Mouse (Mus musculus) cerebellum, adult 11 months (tissue): ENCODE measurements around the gene Xdh.

Source experiments
- DNase-seq: peaks from one replicate; pipeline ENCODE4 v3.0.0; 2022

Xdh gene

DNA sequence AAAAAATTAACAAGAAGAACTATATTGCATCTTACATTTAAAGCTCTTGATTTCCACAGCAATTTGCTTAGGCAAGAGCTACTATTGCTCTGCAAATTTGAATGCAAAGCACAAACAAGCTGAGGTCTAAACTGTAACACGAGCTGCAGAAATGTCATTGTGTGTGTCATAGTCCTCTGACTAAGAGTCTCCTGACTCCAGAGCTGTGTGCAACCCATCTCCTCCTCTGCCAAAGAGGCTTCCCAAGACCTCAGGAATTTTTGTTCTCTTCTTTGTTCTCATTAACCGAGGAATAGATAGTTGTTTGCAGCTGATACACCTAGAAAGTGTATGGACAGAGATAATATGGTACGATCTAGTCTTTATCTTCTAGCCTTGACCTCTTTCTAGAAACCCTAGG is 8.2 kb downstream of the Xdh start:
- no peak for DNase-seq

DNA sequence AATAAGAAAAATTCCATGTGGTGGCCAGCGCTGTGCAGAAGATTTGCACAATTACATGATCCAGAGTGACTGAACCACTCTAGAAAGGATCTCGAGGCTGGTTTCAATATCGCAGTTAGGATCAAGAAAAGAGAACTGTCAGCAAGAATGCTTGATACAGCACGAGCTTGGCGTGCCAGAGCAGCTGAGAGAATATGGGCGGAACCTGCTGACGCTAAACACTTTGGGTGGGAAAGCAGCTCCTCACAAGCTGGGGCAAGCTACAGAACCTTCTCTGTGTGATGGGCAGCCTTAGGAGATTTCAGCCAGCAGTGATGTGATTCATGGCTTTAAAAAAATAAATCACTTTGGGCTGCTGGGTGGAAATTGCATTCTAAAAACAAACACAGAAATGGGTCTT is 12.9 kb downstream of the Xdh start:
- no peak for DNase-seq

DNA sequence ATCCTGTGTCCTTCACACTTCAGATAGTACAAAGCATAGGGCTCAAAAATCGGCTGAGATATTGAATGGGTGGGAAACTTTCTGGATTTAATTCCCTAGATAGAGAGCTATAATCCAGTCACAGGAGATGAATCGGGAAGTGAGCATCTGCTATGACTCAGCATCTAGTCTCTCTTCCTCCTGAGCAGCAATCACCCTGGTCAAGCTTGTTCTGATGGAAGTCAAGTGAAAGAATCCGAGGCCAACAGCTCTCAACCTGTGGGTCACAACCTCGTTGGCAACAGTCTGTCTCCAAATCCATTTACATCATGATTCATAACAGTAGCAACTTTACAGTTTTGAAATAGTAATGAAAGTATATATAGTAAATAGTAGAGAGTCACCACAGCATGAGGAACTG is 14.8 kb downstream of the Xdh start:
- no peak for DNase-seq

DNA sequence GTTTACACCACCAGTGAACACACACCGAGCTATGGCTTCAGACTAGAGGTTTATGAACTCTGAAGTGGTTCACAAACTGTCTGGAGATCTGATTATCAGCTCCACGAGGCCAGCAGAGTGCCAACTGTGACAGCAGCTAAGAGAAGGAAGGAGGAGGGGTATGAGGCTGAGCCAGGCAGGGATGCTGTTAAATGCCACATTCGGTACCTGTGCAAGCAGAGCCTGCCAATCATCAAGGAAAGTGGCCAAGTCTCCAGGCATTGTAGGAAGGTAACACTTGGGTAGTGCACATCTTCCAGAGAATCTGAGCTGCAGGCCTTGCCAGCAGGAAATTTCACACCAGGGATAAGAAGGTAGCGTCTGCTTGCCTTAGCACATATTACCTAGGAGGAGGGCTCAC is 15.7 kb downstream of the Xdh start:
- peak; percentile 66 for DNase-seq

DNA sequence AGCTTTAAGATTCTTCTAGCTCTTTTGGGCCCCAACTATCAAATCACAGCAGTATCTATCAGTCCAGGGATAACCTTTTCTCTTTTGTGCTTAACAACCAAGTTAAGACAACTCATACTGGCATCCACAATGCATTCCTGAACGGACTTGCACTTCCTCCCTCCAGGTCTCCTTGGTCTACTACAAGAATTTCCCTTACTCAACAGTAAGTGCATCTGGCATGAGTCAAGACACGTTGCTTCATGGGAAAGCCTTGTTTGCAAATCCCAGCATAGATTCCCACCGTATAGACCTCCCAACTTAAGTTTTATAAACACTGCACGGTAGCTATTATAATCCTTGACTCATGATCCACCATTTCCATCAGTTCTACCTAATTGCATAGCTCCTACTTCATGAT is 16.4 kb downstream of the Xdh start:
- no peak for DNase-seq

DNA sequence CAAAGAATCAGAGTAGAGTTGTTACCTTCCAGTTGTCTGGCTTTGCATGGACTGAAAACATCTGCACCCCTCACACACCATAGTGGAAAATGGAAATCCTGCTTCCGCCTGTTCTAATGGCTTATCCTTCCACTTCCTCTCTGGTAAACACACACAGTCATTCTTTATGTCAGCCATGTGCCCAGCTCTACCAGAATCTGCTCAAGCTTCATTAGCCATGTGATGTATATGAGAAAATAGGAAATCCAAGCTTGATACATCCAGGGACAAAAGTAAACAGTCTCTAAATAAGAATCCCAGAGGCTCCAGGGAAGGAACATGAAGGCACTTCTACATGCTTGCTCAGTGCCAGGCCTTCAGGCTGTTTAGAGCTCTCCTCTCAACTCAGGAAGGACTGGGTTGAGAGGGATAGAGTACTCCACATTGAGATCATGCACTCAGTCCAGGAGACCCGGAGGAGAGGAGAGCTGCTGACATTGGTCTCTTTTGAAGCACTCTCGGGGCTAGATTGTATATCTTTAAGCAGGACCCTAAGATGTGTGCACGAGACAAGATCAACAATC is 17.4 kb downstream of the Xdh start:
- no peak for DNase-seq

DNA sequence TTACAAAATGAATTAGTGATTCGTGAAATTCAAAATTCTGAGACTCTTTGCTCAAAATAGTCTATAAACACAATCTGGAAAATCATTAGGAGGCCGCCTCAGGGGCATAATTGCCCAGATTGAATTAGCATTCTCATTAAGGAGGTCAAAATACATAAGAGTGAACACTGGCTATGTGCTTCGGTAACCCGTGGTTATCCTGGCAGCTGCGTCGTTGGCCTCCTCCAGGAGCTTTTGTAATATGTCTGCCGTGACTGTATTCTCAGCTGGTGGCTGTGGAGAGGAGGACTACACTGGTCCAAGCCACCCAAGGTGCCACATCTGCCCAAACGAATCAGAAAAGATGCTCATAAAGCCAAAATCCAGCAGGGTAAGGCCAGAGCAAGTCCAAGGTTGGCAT is 30.5 kb downstream of the Xdh start:
- DNase-seq, result peak; percentile 14

DNA sequence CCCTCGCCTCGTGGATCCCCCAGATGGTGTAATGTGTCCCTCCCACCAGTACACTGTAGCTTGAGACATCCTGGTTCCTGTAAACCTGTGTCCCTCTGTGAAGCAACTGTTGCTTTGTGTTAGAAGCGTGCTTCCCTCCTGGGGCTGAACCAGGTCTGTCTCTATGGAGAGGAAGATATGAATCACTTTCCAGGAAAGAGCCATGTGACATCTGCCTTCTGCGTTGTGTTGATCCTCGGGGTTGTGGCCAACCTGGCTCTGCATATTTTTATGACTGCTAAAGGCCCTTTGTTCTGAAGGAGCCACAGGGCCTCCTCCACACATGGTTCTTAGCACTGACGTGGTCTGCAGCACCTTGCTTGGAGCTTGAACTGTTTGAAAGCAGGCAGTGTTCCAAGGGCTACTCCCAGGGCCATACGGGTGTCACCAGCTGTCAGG is 31.0 kb downstream of the Xdh start:
- DNase-seq, result peak; percentile 13

DNA sequence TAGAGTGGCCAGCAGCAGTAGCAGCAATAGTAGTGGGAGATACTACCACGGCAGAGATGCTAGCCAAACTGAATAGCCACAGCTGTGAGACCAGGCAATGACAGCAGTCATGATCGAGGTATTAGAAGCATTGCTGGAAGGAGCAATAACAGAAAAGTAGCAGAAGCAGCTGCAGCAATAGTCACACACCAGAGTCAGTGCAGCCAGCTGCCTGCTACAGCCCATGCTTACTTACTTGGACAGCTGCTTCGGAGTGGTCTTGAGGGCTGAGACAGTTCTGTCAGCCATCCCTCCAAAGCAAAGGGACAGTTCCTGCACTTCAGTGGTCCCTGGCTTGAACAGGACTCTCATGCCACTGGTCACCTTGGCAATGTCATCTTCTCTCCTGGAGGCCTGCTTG is 31.9 kb downstream of the Xdh start:
- no peak for DNase-seq

DNA sequence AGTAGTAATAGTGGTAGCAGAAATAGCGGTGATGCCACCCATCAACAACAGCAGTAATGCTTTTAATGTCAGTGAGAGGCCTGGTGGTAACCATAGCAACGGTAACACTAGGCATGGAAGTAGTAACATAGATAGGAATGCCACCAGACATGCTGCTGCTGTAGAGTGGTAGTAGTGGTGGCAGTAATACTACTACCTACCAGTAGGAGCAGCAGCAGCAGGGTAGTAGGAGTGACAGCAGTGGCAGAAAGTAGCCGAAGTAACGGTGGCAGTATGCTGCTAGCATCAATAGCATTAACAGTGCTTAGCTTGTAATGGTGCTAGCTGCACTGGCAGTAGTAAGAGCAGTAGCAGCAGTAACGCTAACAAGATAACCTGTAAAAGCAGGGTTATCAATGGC is 32.3 kb downstream of the Xdh start:
- no peak for DNase-seq

DNA sequence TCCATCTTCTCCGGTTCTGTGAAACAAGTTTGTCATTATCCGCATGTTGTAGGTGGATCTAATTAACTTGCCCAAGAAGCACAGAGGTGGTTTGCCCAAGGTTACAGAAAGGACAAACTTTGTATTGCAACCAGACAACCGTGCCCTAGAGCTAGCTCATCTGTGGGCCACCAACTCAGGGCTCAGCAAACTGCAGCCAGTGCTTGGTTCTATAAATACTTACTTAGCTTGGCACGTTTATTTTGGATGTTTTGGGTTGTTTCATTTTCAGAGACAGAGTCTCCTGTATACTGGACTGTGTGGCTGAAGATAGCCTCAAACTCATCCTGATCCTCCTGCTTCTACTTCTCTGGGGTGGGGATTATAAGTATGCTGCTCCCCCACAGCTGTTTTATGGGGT is 35.3 kb downstream of the Xdh start:
- DNase-seq, result no peak

DNA sequence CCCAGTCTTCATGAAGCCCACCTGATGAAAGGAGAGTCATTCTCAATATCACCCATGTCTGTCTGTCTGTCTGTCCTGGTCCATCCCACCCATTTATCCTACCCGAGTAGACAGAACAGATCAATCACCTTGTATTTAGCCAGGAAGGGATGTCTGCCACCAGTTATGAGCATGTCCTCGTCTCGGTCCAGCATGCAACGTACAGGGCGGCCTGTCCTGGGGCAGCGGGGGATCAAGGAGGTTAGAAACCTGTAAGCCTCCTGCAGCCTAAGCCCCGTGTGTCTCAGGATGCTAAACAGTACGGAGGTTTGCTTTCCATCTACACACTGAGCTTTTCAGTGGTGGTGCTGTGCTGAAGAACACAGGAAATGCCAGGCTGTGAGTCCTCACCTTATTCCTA is 43.9 kb downstream of the Xdh start:
- no peak for DNase-seq

DNA sequence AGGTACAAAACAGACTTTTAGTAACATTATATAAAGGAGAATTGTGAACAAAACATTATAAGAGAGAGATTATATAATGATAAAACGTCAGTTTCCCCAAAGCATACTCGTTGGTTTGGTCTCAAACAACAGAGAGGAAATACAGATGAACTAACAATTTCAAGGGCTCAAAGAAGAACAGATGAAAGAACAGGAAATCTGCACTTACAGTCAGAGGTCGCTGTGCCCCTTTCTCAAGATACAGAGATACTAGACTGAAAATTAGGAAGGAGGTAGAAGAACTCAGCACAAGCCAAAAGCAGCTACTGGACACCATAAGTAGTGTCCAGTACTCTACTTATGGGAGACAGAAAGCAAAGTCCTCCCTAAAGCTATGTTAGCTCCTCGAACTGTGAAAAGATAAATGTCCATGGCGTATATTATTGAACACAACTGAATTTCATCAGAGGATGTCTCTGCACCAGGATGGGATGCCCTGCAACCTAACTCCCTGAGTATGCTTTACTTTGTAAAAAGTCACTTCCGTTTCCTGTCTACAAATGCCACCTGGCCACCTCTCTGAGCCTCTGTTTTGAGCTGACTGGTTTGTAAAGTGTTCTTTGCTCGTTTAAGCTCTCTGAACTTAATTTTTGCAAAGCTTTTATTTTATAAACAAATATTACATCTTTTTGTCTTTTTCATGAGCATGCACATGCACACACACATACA is 44.8 kb downstream of the Xdh start:
- DNase-seq, result no peak

DNA sequence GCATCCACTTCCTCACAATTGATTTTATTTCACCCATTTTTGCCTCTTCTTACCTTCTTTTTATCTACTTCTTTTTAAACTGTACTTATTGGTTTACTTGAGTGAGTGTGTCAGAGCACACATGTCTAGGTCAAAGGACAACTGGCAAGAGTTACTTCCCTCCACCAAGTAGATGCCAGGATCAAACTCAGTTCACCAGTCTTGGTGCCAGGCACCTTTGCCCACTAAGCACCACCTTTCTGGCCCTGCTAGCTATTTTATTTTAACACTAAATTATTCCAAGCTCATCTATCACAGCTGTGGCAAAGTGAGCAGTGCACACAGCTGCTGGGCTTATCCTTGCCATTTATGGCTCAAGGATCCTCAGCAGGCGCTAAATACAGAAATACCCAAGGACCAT is 46.9 kb downstream of the Xdh start:
- DNase-seq, result no peak

DNA sequence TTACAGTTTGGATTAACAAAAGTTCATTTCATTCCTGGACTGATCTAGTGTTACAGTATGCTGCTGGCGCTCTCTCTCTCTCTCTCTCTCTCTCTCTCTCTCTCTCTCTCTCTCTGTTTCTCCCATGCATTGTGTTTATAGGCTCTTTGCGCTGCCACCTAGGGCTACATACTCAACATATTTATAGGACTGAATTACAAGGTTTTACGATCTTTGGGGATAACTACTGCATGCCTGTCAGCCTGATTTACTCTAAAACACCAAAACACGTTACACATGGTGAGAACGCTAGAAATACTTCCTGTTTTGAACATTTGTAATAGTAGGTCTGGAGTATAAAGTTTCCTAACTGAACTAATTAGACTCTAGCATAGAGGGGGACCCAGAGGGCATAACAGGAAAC is 47.8 kb downstream of the Xdh start:
- DNase-seq, result no peak

DNA sequence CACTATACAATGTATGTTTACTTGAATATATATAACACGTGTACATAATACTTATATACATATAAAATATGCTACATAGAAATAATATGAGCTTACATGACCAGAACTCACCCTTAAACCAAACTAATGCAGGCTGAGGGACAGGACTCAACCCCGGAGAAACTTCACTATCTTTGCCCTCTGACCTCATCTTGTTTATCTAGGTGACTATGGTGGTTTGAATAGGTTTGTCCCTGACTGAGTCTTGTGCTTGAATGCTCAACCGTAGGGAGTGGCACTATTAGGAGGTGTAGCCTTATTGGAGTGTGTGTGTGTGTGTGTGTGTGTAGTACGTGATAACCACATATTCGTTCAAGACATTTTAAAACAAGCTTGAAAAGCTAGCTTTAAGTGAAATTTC is 55.6 kb downstream of the Xdh start:
- no peak for DNase-seq

DNA sequence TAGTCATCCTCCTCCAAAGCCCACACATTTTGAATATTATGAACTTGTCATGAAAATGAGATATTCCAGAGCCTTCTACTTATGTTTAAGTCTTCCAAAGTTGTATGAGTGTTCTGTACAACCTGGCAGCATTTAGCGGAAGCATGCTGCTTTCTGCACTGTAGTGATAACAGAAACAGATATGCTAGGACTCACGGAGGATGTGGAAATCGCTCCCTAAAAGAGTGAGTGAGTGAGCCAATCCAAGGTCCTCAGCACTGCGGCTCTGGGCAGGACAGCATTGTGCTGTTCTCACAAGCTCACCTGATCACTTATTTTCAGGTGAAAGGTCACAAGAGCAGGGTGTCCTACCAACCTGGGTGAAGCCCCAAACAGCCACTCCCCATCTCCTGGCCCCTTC is 56.2 kb downstream of the Xdh start:
- no peak for DNase-seq

DNA sequence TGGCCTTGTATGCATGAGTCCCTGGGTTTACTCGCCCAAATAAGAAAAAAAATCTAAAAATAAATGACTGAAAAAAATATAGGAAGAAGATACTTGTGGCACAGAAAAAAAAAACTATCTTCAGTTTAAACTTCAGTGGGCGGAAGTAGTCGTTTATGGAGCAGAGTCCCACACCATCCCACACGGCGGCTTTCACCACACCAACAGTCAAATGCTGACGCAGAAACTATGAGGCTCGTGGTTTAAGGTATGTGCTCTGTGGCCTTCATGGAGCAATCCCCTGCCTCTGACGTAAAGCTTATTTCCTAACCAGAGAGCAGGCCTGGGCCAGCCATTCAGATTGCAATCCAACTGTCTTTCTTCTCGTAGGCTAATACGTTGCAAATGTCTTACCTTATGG is 56.8 kb downstream of the Xdh start:
- DNase-seq, result no peak

DNA sequence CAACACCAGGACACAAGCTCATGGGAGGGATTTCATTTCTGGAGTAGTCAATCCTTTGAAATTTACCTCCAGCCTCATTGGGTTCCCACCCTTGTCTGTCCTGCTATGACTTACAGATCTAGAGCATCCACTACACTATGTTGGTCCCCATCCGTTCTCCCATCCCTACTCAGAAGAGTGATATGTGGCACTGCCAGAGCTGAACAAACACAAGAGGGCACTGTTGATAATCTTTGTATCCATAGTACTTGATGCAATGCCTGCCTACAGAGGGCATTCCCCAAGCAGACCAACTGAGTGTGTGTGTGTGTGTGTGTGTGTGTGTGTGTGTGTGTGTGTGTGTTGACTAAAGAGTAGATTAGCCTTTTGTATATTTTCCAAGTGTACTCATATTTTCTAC is 58.4 kb downstream of the Xdh start:
- no peak for DNase-seq

DNA sequence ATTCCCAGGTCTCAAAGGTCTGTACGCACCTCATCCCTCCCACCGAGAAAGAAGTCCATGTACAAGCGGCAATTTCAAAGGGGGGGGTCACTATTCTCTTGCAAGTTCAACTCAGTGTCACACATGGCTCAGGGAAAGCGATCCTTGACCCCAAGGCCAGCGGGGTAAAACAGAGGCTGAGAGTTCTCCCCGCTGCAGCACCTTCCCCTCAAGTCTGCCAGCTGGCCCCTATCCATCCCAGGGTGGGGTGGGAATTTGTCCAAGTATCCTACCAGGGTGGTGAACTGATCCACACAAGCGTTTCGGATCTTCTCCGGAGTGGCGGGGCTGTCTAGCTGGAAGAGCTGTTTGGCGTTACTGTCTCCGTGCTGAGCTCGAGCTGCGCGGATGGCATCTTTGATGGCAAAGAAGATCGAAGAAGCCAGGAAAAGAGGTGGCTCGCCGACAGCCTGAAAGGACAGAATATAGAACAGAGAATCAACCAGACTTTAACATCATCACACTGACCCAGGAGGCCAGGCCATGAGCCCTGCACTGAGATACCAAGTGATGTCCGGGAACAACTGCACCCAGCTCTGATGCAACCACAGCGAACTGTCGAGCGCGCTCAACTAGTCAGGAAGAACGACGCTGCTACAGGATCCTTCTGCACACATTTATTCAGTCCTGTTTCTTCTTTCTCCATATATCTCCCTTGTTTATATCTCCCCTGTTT is 63.8 kb downstream of the Xdh start:
- DNase-seq, result no peak

DNA sequence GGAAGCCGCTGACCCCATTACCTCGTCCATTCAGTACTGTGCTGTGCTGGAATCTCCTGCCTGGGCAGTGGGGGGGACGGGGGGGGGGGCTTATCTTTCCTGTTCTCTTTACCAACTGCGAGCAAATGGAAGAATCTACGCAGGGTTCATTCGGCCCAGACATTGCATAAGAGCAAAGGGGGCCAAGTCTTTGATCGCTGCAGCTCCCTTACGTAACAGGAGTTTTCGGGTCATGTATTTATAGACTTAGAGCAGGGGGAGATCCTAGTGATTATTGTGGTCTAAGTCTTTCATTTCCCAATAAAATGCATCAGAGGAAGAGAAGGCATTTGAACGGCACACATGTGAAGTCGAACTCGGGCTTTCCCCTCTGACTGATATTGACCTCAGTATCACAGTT is 66.7 kb downstream of the Xdh start:
- no peak for DNase-seq

DNA sequence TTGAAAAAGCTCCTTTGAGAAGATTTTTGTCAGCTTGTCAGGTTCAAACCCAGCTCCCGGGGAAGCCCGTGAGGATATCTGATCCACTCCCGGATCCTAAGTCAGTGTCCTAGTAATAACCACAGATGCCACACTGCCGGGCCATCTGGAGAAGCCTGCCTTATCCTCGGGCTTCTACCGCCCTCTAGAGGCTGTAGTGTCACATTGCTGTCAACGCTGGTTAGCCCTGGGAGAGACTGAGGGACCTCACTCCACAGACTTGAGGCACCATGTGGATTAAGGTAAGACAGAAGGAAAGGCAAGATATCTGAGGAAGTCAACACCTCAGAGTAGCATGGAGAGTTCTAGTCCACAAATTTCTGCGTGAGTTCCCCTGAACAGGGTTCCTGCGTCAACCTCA is 67.8 kb downstream of the Xdh start:
- peak; percentile 78 for DNase-seq

DNA sequence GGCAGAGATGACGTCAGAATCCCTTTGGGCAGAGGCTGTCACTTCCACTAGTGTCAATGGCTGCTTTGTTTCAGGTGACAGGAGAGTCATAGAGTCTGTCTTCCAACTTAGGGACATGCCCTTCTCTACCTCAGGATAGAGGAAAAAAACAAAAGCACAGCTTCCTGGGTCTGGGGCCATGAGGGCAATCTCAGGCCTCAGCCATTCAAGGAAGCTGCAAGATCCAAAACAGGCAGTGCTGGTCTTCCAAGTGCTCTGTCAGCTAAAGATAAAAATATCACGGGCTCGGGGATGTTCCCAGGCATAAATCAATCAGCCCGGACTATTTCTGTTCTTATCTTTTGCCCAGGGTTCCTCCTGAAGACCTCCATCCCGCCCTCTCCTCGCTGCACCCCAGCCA is 68.7 kb downstream of the Xdh start:
- no peak for DNase-seq

DNA sequence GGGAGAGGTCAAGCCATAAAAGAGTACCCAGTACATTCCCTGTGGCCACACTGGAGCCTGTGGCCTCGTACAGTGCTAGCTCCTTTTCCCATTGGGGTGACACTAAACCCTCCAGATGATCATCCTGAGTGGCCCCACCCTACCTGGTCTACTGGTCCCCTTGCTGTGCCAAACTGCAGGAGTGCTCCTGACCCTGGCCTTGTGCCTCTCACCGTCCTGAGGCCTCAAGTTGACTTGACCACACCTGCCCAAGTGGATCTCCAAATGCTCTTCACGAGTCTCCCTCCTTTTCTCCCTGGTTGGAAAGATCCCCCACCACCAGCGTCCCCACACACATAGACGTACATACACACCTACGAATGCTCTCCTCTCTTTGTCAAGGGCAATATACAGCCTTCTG is 69.7 kb downstream of the Xdh start:
- no peak for DNase-seq
